Mouse (Mus musculus) heart, postnatal 10 days (tissue): Measurements from ENCODE around the gene Atp1a2. TPM values are rescaled to one million over a fixed set of nuclear protein-coding genes. Genes with fewer than 3 reads are reported as not detected.

Experiments
- DNase-seq, 2 experiments: peaks; one replicate each; pipeline ENCODE4 v3.0.0; 2021
- intact Hi-C: fragments of 180-260 bp; cut with DNase I; formaldehyde crosslinking; loops from one replicate; pipeline ENCODE4 v1.15.1; 2025
- total RNA-seq, 2 experiments: library from RNA; stranded (reverse); gene quantifications; 2 replicates each; pipeline ENCODE4 v1.2.3; 2021

Gene Atp1a2
- total RNA-seq, result 100 to 1,000 TPM; 228 to 235 TPM

GRCm38 (mm10) chr1:172297611-172298537 lies at the start of gene Atp1a2:
Atp1a2 (minus strand) TSS chr1:172298064.
- peak; percentile 84 to 87 for DNase-seq
- intact Hi-C loops, result no loop called here

DNA sequence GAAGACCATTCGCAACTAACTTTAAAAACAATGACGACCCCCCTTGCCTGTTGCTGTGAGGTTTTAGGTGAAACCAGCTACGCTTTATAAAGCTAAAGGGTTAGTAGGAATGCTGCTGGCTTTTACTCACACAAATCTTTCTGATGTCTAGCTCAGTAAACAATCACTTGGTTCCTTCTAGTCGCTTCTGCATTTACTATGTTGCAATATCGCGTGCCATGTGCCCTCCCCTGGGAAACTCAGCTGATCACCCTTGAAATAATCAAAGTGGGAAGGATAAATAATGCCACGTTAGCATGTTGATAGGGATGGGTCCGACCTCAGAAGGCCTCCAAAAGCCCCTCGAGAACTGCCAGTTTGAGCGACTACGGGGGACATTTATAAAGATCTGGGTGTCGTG lies 49.5 kb upstream of the Atp1a2 start:
- DNase-seq, result no peak
- intact Hi-C loops, result no loop called here

GRCm38 (mm10) chr1:172346707-172347106 lies 48.8 kb upstream of the Atp1a2 start:
- intact Hi-C loops, result no loop called here
- DNase-seq, result no peak

DNA sequence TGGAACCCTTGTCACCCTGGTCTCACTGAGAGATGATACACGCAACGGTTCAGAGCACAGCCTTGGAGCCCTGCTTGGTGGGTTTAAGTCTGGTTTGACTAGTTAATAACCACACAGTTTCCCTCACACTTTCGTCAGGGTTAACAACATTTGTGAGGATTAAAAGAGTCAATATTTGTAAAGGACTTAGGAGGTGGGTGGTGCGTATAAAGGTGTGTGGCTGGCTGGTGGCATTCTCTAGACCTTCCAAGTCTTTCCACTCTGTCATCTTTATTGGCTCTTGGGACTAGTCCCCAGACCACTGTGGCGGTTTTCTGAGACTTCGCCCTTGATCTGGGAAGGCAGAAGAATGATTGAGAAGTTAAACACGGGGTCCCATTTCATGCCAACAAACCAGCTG lies 47.0 kb upstream of the Atp1a2 start:
- intact Hi-C loops, result no loop called here
- DNase-seq, result no peak

- intact Hi-C loops, result no loop called here
- no peak for DNase-seq
These were observed 46.0 kb upstream of the Atp1a2 start for GRCm38 (mm10) chr1:172343914-172344313.

DNA sequence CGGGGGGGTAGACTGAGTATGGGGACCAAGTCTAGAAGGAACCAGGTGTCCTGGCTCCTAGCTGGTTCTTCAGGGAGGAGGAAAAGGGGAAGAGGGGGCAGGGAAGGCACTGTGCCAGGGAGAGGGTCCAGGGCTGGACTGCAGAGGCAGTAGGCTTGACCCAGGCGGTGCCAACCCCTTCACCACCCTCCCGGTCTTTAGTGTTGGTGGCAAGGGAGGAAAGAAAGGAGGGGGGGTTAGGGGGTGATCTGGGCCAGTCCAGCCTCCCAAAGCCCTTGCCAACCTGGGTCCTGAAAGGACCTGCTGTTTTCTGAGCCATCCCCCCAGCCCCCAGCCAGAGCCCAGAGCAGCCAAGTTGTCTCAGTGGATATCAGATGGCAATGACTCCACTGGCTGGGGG lies 44.9 kb upstream of the Atp1a2 start:
- no peak for DNase-seq
- intact Hi-C loops, result no loop called here

GRCm38 (mm10) chr1:172341386-172341785 lies 43.5 kb upstream of the Atp1a2 start:
- no peak for DNase-seq
- intact Hi-C loops, result no loop called here

GRCm38 (mm10) chr1:172340729-172341321 lies 43.0 kb upstream of the Atp1a2 start, which contains the start of gene Kcnj10:
Kcnj10 (plus strand) TSS chr1:172341210.
- DNase-seq, result peak; percentile 59 to 65
- intact Hi-C loops, result no loop called here

DNA sequence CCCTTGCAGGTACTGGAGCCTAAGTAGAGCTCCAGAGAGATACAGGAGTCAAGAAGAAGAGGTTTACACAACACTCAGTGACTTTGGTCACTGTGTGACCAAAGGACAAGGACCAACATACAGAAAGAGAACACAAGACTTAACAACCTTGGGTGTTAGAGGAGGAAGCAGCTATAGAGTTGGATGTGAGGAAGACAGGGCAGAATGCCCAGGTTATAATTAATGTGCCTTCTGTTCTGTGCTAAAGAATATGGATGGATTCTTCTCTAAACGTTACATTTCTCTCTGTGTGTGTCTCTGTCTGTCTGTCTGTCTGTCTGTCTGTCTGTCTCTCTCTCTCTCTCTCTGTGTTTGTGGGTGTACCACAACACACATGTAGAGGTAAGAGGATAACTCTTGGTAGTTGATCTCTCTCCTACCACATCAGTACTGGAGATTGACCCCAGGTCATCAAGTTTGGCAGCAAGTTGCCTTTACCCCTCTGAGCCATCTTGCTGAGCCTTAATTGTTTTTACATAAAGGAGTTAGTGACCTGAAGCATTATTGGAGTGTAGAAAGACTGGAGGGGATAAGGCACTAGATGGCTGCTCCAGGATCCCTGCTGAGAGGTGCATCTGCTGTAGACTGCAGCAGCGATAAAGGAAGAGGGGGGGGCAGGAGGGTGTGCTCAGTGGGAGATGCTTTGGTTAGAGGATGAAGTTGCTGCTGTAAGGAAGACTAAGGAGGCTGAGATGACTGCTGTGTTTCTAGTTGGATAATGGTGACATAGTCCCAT lies 39.7 kb upstream of the Atp1a2 start:
- no peak for DNase-seq

GRCm38 (mm10) chr1:172335804-172336203 lies 37.9 kb upstream of the Atp1a2 start:
- DNase-seq, result no peak
- intact Hi-C loops, result no loop called here

More for the DNA sequence above, 39.7 kb upstream of the Atp1a2 start:
- intact Hi-C loops, result no loop called here

DNA sequence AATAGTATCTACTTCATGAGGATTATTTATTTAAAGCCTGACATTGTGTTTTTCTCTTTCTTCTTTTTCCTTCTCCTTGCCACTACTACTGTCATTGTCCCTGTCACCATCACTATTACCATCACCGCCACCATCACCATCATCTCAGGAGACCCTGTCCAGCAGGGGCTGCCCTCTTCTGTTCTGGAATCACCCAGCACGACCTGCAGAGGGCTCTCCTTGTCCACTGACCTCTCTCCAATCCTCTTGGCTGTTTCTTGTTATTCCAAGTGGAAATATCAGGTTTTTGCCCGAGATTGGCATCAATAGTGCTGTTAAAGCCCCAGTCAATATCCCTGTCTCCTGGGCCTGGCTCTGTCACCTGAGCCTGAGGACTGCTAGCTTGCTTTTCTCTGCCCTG lies 35.6 kb upstream of the Atp1a2 start:
- intact Hi-C loops, result no loop called here
- no peak for DNase-seq

- intact Hi-C loops, result no loop called here
- no peak for DNase-seq
These were observed 35.1 kb upstream of the Atp1a2 start for GRCm38 (mm10) chr1:172332925-172333324.

- DNase-seq, result no peak
- intact Hi-C loops, result no loop called here
These were observed 33.6 kb upstream of the Atp1a2 start for GRCm38 (mm10) chr1:172331422-172331947.

DNA sequence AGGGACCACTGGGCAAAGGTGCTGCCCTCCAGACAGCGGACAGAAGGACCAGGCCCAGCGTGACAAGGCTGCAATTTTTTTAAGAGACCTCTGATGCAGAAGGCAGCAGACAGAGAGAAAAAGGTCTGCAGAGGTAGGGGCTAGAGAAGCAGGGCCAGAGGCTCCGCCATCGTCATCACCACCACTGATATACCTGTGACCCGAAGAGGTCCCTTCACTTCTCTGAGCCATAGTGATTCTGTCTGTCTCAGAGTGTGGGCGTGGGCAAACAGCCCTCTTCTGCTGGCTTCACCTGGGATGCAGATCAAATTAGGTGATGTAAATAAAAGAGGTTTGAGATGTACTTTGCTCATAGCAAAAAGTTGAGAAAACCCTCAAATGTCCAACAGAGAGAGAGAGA lies 31.8 kb upstream of the Atp1a2 start:
- no peak for DNase-seq
- intact Hi-C loops, result no loop called here

- no peak for DNase-seq
- intact Hi-C loops, result no loop called here
These were observed 31.3 kb upstream of the Atp1a2 start, which contains the start of gene Kcnj9 for GRCm38 (mm10) chr1:172329131-172329530. Kcnj9 (minus strand) TSS chr1:172329318.

GRCm38 (mm10) chr1:172328461-172328860 lies 30.6 kb upstream of the Atp1a2 start:
- no peak for DNase-seq
- intact Hi-C loops, result no loop called here

- intact Hi-C loops, result no loop called here
- DNase-seq, result no peak
These were observed 30.2 kb upstream of the Atp1a2 start for GRCm38 (mm10) chr1:172328041-172328440.

DNA sequence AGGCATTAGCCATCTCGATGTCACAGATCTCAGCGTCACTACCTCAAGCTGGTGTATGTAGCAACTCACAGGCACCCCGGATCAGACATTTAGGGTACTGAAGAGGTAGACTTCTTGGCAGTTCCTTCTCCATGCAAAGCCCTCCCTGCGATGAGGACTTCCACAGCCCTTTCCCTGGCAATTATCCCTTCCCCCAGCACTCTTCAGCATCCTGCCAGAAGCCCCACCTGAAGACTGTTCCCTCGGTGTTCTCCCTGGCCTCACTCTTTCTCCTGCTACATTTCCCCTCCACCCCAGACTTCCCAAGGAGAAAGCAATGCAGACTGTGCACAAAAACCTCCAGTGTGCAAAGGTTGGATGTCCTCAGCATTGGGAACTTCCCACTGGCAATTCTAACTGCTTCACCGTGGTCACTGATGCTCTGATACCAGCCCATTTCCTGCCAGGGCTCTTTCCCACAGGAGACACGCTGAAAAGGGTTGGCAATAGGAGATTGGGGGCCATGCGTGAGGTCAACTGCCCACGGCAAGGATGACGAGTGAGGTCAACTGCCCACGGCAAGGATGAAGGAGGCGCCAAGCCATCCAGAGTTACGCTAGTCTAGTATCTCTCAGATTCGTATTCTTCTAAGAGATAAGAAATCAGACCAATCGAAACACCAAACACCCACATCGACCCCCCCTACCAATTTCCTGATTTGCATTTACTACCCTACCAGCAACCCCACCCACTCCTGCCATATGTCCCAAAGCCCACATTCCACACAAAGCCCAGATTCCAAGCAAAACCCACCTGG lies 29.5 kb upstream of the Atp1a2 start:
- DNase-seq, result no peak
- intact Hi-C loops, result loop anchor here (2.0 kb wide), 1 partner anchor 29 kb away; no protein-coding TSS in a partner anchor

DNA sequence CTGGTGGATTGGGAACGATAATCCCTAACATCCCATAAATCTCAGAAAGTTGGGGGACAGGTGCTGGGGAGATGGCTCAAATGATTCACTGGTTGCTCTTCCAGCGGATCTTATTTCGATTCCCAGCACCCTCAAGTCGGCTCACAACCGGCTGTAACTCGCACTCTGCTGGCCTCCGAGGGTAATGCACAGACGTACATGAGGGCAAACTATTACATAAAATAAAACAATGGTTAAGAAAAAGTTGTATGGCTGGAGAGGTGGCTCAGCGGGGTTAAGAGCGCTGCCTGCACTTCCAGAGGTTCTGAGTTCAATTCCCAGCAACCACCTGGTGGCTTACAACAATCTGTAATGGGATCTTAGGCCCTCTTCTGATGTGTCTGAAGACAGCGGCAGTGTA lies 28.8 kb upstream of the Atp1a2 start:
- DNase-seq, result no peak
- intact Hi-C loops, result loop anchor here (2.0 kb wide), 1 partner anchor 30 kb away; no protein-coding TSS in a partner anchor
